9 mouse cellular contexts compared by ENCODE assay signal in genomic region chr11:99364412-99364811, GRCm38 (mm10). TPM values are rescaled to one million over a fixed set of nuclear protein-coding genes. Genes with fewer than 3 reads are reported as not detected.
DNase-seq lines count a peak whose midpoint lies in the region; ATAC-seq and TF ChIP-seq lines count a peak whose summit lies in the region.
"Had no signal": no experiment of that assay in that cellular context is flagged by ENCODE, and none has a peak within 500 bp of the region (broad histone marks: within the 10 kb centered on the region; RNA-seq: fewer than 3 reads in every experiment).

No protein-coding gene starts in this region.

- H3K36me3 ChIP-seq in kidney, embryonic 15.5 days = no peaks in the 10 kb centered on the region
- H3K36me3 ChIP-seq in G1E (replicated peaks) = no peaks in the 10 kb centered on the region
- H3K36me3 ChIP-seq: stomach, embryonic 15.5 days had no signal

- H3K4me3 ChIP-seq in kidney, embryonic 15.5 days (replicated peaks) = no peak overlapping the region
- no peak overlapping the region for H3K4me3 ChIP-seq in G1E (ENCODE audit: low read depth, low read length)
- H3K4me3 ChIP-seq: stomach, embryonic 15.5 days had no signal

- H3K4me1 ChIP-seq in kidney, embryonic 15.5 days = no peaks in the 10 kb centered on the region
- H3K4me1 ChIP-seq in G1E (ENCODE audit: insufficient read depth, low read depth, low read length) = no peaks in the 10 kb centered on the region
- H3K4me1 ChIP-seq: stomach, embryonic 15.5 days had no signal

- peaks cover 8% of the 10 kb centered on the region for H3K27me3 ChIP-seq in kidney, embryonic 15.5 days
- H3K27me3 ChIP-seq in G1E (ENCODE audit: insufficient read depth, low read length) = 0 out of 2 replicates have a peak, but pooled peaks cover 4% of the 10 kb centered on the region
- H3K27me3 ChIP-seq: stomach, embryonic 15.5 days had no signal

- intact Hi-C loops in left cerebral cortex, postnatal 36 days (cut with DNase I) = loop anchor here (5.0 to 10.0 kb wide), 2 partner anchors 52 to 180 kb away; no protein-coding TSS in a partner anchor

- peak; percentile 18; the same call in 1 of the 2 replicates for TF ChIP-seq CTCF in G1E (IDR thresholded peaks at IDR 0.05; ENCODE audit: low read depth, low read length)

- no peak overlapping the region for H3K27ac ChIP-seq in kidney, embryonic 15.5 days
- H3K27ac ChIP-seq: stomach, embryonic 15.5 days had no signal

- H3K9me3 ChIP-seq in kidney, embryonic 15.5 days (replicated peaks) = no peaks in the 10 kb centered on the region
- H3K9me3 ChIP-seq in G1E (replicated peaks) = no peaks in the 10 kb centered on the region
- H3K9me3 ChIP-seq: stomach, embryonic 15.5 days had no signal

- 25% methylated on average over 9 of the region's 9 CpGs for WGBS in kidney, embryonic 15.5 days

- peak; percentile 38 for DNase-seq in kidney, adult 9 months
- peak; percentile 27 for DNase-seq in CD4-positive helper T cell, adult 2 months (ENCODE audit: low read depth, low spot score)
- peak; percentile 13 for DNase-seq in G1E (ENCODE audit: low spot score)
- DNase-seq in embryo, embryonic 11.5 days (ENCODE audit: low read depth, low spot score) = peak; percentile 14
- DNase-seq in left cerebral cortex, postnatal 36 days (ENCODE audit: low spot score in 2 of 2) = peak; percentile 10 to 38
- DNase-seq in testis, postnatal 14 days (ENCODE audit: low spot score) = peak; percentile 58

- no peak overlapping the region for H3K4me2 ChIP-seq in kidney, embryonic 15.5 days
- H3K4me2 ChIP-seq: stomach, embryonic 15.5 days had no signal

- no peak overlapping the region for H3K9ac ChIP-seq in kidney, embryonic 15.5 days
- H3K9ac ChIP-seq: stomach, embryonic 15.5 days had no signal

- ATAC-seq in kidney, embryonic 15.5 days (replicated peaks; ENCODE audit: low FRiP score) = no peak
- no peak for ATAC-seq in G1E (ENCODE audit: extremely low read depth, insufficient number of reproducible peaks, low FRiP score, poor library complexity, severe bottlenecking)

RNA-seq across cellular contexts. Expression of gene Krt28, which starts 10.3 kb away (rescaled TPM):
- 0.10 and 0.31 TPM in 2 replicates for polyA plus RNA-seq in kidney, embryonic 15.5 days (2015; fragmentation: Nextera tagmentation; extraction: Ambion mirVana)
- total RNA-seq in G1E (2014; fragmentation: Nextera tagmentation) (not detected in 2 replicates), G1E (2017) (0.11 TPM in 1 of 2 replicates, not detected in the other)
- not detected in 2 replicates for polyA plus RNA-seq in G1E (2012)
- not detected for total RNA-seq in left cerebral cortex, postnatal 36 days (2021)
- polyA plus RNA-seq: liver, embryonic 16.5 days had no signal

RNA-seq across cellular contexts. Expression of gene Krt27, which starts 13.5 kb away (rescaled TPM):
- polyA plus RNA-seq in kidney, embryonic 15.5 days (2015; fragmentation: Nextera tagmentation; extraction: Ambion mirVana) = not detected in 2 replicates
- total RNA-seq in G1E (2014; fragmentation: Nextera tagmentation) (not detected in 2 replicates), G1E (2017) (not detected in 2 replicates)
- not detected in 2 replicates for polyA plus RNA-seq in G1E (2012)
- total RNA-seq in left cerebral cortex, postnatal 36 days (2021) = not detected
- polyA plus RNA-seq: liver, embryonic 16.5 days; stomach, embryonic 15.5 days had no signal

RNA-seq across cellular contexts. Expression of gene Krt10, which starts 24.8 kb away (rescaled TPM):
- polyA plus RNA-seq in kidney, embryonic 15.5 days (2015; fragmentation: Nextera tagmentation; extraction: Ambion mirVana) = 28.7 and 35.2 TPM in 2 replicates
- 5.6 and 8.6 TPM in 2 replicates for total RNA-seq in G1E (2014; fragmentation: Nextera tagmentation)
- total RNA-seq in G1E (2017) = 1.7 and 2.0 TPM in 2 replicates
- polyA plus RNA-seq in G1E (2012) = 8.5 and 12.5 TPM in 2 replicates
- total RNA-seq in left cerebral cortex, postnatal 36 days (2021) = 10 to 100 TPM in 1 of 2 experiments, 1 to 10 TPM in 1; 9.7 to 12.4 TPM

RNA-seq across cellular contexts. Expression of gene Krt26, which starts 26.6 kb away (rescaled TPM):
- polyA plus RNA-seq in kidney, embryonic 15.5 days (2015; fragmentation: Nextera tagmentation; extraction: Ambion mirVana) = 0.09 TPM in 1 of 2 replicates, not detected in the other
- total RNA-seq in G1E (2014; fragmentation: Nextera tagmentation) (not detected in 2 replicates), G1E (2017) (0.06 and 0.11 TPM in 2 replicates)
- polyA plus RNA-seq in G1E (2012) = not detected in 2 replicates
- not detected for total RNA-seq in left cerebral cortex, postnatal 36 days (2021)
- polyA plus RNA-seq: liver, embryonic 16.5 days had no signal

RNA-seq across cellular contexts. Expression of gene Krt25, which starts 41.7 kb away (rescaled TPM):
- not detected in 2 replicates for polyA plus RNA-seq in kidney, embryonic 15.5 days (2015; fragmentation: Nextera tagmentation; extraction: Ambion mirVana)
- total RNA-seq in G1E (2014; fragmentation: Nextera tagmentation) (not detected in 2 replicates), G1E (2017) (not detected in 2 replicates)
- polyA plus RNA-seq in G1E (2012) = not detected in 2 replicates
- total RNA-seq in left cerebral cortex, postnatal 36 days (2021) = not detected
- polyA plus RNA-seq: liver, embryonic 16.5 days had no signal
